Mouse (Mus musculus) hindbrain, embryonic 11.5 days (tissue): ENCODE data around the gene Aldh1l1. TPM values are rescaled to one million over a fixed set of nuclear protein-coding genes. Genes with fewer than 3 reads are reported as not detected.

Source experiments
- ATAC-seq: fragments of 200-750 bp; cut with Nextera tagmentation; 2 replicates; pipeline ENCODE4 v1.8.0; 2017; ENCODE audit warnings: mild to moderate bottlenecking, moderate TSS enrichment, moderate library complexity; ENCODE audit not compliant: low FRiP score
- DNase-seq: peaks from one replicate; pipeline ENCODE4 v3.0.0-alpha.2; 2015; ENCODE audit warnings: low spot score
- H3K27ac ChIP-seq: fragments of 300-500 bp; sonication (generic); 2 replicates; pipeline ENCODE4 v1.5.1; 2014; ENCODE audit warnings: mild to moderate bottlenecking, low read depth, low read length
- H3K27me3 ChIP-seq: fragments of 300-500 bp; sonication (generic); 2 replicates; pipeline ENCODE4 v1.6.1; 2014; ENCODE audit warnings: mild to moderate bottlenecking, low read length, moderate library complexity, mixed read lengths; ENCODE audit not compliant: control insufficient read depth, insufficient read depth
- H3K36me3 ChIP-seq: fragments of 300-500 bp; sonication (generic); 2 replicates; pipeline ENCODE4 v1.6.1; 2014; ENCODE audit warnings: mild to moderate bottlenecking, low read length, moderate library complexity, mixed read lengths; ENCODE audit not compliant: control insufficient read depth, insufficient read depth
- H3K4me1 ChIP-seq: fragments of 300-500 bp; sonication (generic); replicated peaks from 2 replicates; pipeline ENCODE4 v1.6.1; 2014; ENCODE audit warnings: low read length, mixed read lengths; ENCODE audit not compliant: control insufficient read depth, insufficient read depth
- H3K4me2 ChIP-seq: fragments of 300-500 bp; sonication (generic); replicated peaks from 2 replicates; pipeline ENCODE4 v1.6.1; 2014; ENCODE audit warnings: mild to moderate bottlenecking, low read depth, low read length
- H3K4me3 ChIP-seq: fragments of 300-500 bp; sonication (generic); 2 replicates; pipeline ENCODE4 v1.5.1; 2014; ENCODE audit warnings: low read depth, low read length
- H3K9ac ChIP-seq: fragments of 300-500 bp; sonication (generic); 2 replicates; pipeline ENCODE4 v1.6.1; 2014; ENCODE audit warnings: low read depth, low read length
- H3K9me3 ChIP-seq: fragments of 300-500 bp; sonication (generic); 2 replicates; pipeline ENCODE4 v1.6.1; 2016; ENCODE audit warnings: low read length; ENCODE audit not compliant: control insufficient read depth
- WGBS: fragments of 180-500 bp; shearing (Covaris S2); extraction: QIAGEN DNeasy Blood & Tissue Kit; methylation state at CpG from one replicate; pipeline ENCODE4 v1.1.7; 2014; 5-methylcytosine and 5-hydroxymethylcytosine counted together
- polyA plus RNA-seq: library from polyadenylated mRNA; unstranded; fragments of >200 nt; fragmentation: Nextera tagmentation; extraction: Ambion mirVana; gene quantifications from 2 replicates; pipeline ENCODE4 v1.2.1, GENCODE M21; 2014

Gene Aldh1l1
- polyA plus RNA-seq, 1 experiment from 2014 or later = 2.2 TPM

- peak within 1 kb of the TSS; percentile 62 for H3K9ac ChIP-seq
- H3K9me3 ChIP-seq = no peaks in the 10 kb centered on the region
- DNase-seq (peak; percentile 91), ATAC-seq (peak; percentile 95)
- peak within 1 kb of the TSS; percentile 49 for H3K4me3 ChIP-seq
- no peak within 1 kb of the TSS for H3K27ac ChIP-seq
- 1% methylated on average over 41 of the region's 49 CpGs for WGBS
- no peaks in the 10 kb centered on the region for H3K36me3 ChIP-seq
- peaks cover 2% of the 10 kb centered on the region for H3K27me3 ChIP-seq
- no peaks in the 10 kb centered on the region for H3K4me1 ChIP-seq
- H3K4me2 ChIP-seq = peak within 1 kb of the TSS; percentile 66
These were observed 118.5 kb downstream of the Aldh1l1 start, which contains the start of gene Slc41a3 for GRCm38 (mm10) chr6:90604533-90605297. Gene Slc41a3, plus strand, starts transcription at chr6:90604725.

- H3K27ac ChIP-seq = no peak overlapping the region
These were observed 119.1 kb downstream of the Aldh1l1 start for GRCm38 (mm10) chr6:90605298-90605665.

GRCm38 (mm10) chr6:90606538-90606937 lies 120.3 kb downstream of the Aldh1l1 start:
- Histone ChIP-seq H3K4me1 (no peaks in the 10 kb centered on the region), H3K9me3 (no peaks in the 10 kb centered on the region), H3K27ac (no peak overlapping the region), H3K4me2 (no peak overlapping the region), H3K36me3 (no peaks in the 10 kb centered on the region), H3K27me3 (peaks cover 2% of the 10 kb centered on the region), H3K4me3 (no peak overlapping the region), H3K9ac (no peak overlapping the region)
- peak; percentile 86 for DNase-seq
- no peak for ATAC-seq
- WGBS = 22% methylated on average over 7 of the region's 7 CpGs

More at GRCm38 (mm10) chr6:90605298-90605665, 119.1 kb downstream of the Aldh1l1 start:
- H3K36me3 ChIP-seq = no peaks in the 10 kb centered on the region
- no peaks in the 10 kb centered on the region for H3K9me3 ChIP-seq
- H3K4me2 ChIP-seq = peak overlapping the region; percentile 66
- ATAC-seq (no peak), DNase-seq (peak; percentile 20)
- WGBS = 28% methylated on average over 5 of the region's 5 CpGs
- H3K4me3 ChIP-seq = peak overlapping the region; percentile 49
- no peaks in the 10 kb centered on the region for H3K4me1 ChIP-seq
- peaks cover 2% of the 10 kb centered on the region for H3K27me3 ChIP-seq
- H3K9ac ChIP-seq = peak overlapping the region; percentile 62

- Histone ChIP-seq H3K27ac (no peak overlapping the region), H3K36me3 (no peaks in the 10 kb centered on the region), H3K4me1 (no peaks in the 10 kb centered on the region), H3K27me3 (peaks cover 2% of the 10 kb centered on the region), H3K9ac (no peak overlapping the region), H3K9me3 (no peaks in the 10 kb centered on the region), H3K4me2 (no peak overlapping the region), H3K4me3 (no peak overlapping the region)
- DNase-seq = peak; percentile 80
- 19% methylated on average over 5 of the region's 5 CpGs for WGBS
- no peak for ATAC-seq
These were observed 121.0 kb downstream of the Aldh1l1 start for GRCm38 (mm10) chr6:90607196-90607595.

- DNase-seq (peak; percentile 25), ATAC-seq (no peak)
- peaks cover 2% of the 10 kb centered on the region for H3K27me3 ChIP-seq
- no peak overlapping the region for H3K4me3 ChIP-seq
- no peaks in the 10 kb centered on the region for H3K9me3 ChIP-seq
- no peaks in the 10 kb centered on the region for H3K4me1 ChIP-seq
- WGBS = 64% methylated on average over 6 of the region's 6 CpGs
- H3K27ac ChIP-seq = no peak overlapping the region
- no peak overlapping the region for H3K4me2 ChIP-seq
- H3K9ac ChIP-seq = no peak overlapping the region
- H3K36me3 ChIP-seq = no peaks in the 10 kb centered on the region
These were observed 122.0 kb downstream of the Aldh1l1 start for GRCm38 (mm10) chr6:90608186-90608585.

GRCm38 (mm10) chr6:90610248-90610647 lies 124.0 kb downstream of the Aldh1l1 start:
- no peak for DNase-seq
- Histone ChIP-seq H3K4me2 (no peak overlapping the region), H3K9me3 (no peaks in the 10 kb centered on the region), H3K36me3 (no peaks in the 10 kb centered on the region), H3K27me3 (peaks cover 2% of the 10 kb centered on the region), H3K27ac (no peak overlapping the region), H3K4me1 (no peaks in the 10 kb centered on the region), H3K4me3 (no peak overlapping the region), H3K9ac (no peak overlapping the region)
- ATAC-seq = no peak
- 93% methylated on average over 5 of the region's 5 CpGs for WGBS

- Histone ChIP-seq H3K9ac (no peak overlapping the region), H3K4me3 (no peak overlapping the region), H3K36me3 (no peaks in the 10 kb centered on the region), H3K4me2 (no peak overlapping the region), H3K27ac (no peak overlapping the region), H3K4me1 (no peaks in the 10 kb centered on the region), H3K27me3 (no peaks in the 10 kb centered on the region), H3K9me3 (no peaks in the 10 kb centered on the region)
- DNase-seq = no peak
- WGBS = 84% methylated on average over 8 of the region's 8 CpGs
- ATAC-seq = no peak
These were observed 127.0 kb downstream of the Aldh1l1 start for GRCm38 (mm10) chr6:90613277-90613676.

GRCm38 (mm10) chr6:90615362-90615761 lies 129.1 kb downstream of the Aldh1l1 start:
- 79% methylated on average over 7 of the region's 7 CpGs for WGBS

GRCm38 (mm10) chr6:90615991-90616390 lies 129.8 kb downstream of the Aldh1l1 start:
- Histone ChIP-seq H3K36me3 (no peaks in the 10 kb centered on the region), H3K4me3 (no peak overlapping the region), H3K27me3 (no peaks in the 10 kb centered on the region), H3K4me1 (no peaks in the 10 kb centered on the region; the same call in 1 of the 2 replicates), H3K9ac (no peak overlapping the region), H3K27ac (no peak overlapping the region), H3K4me2 (no peak overlapping the region), H3K9me3 (no peaks in the 10 kb centered on the region)
- 87% methylated on average over 6 of the region's 6 CpGs for WGBS
- ATAC-seq (no peak), DNase-seq (no peak)

More at GRCm38 (mm10) chr6:90615362-90615761, 129.1 kb downstream of the Aldh1l1 start:
- no peak for ATAC-seq
- Histone ChIP-seq H3K4me2 (no peak overlapping the region), H3K27me3 (no peaks in the 10 kb centered on the region), H3K27ac (no peak overlapping the region), H3K36me3 (no peaks in the 10 kb centered on the region), H3K4me1 (no peaks in the 10 kb centered on the region), H3K9ac (no peak overlapping the region), H3K4me3 (no peak overlapping the region), H3K9me3 (no peaks in the 10 kb centered on the region)
- DNase-seq = no peak
